Mouse (Mus musculus) C2C12 (cell line): ENCODE data around the gene Eif4a1.

Experiments
- CTCF ChIP-seq: IDR thresholded peaks from one replicate; pipeline ENCODE4 v1.5.1; 2011; ENCODE audit not compliant: control insufficient read depth, insufficient read depth, insufficient read length
- USF1 ChIP-seq: IDR thresholded peaks from one replicate; pipeline ENCODE4 v1.6.1; 2011; ENCODE audit warnings: low read depth, mild to moderate bottlenecking, control low read depth, moderate library complexity

DNA sequence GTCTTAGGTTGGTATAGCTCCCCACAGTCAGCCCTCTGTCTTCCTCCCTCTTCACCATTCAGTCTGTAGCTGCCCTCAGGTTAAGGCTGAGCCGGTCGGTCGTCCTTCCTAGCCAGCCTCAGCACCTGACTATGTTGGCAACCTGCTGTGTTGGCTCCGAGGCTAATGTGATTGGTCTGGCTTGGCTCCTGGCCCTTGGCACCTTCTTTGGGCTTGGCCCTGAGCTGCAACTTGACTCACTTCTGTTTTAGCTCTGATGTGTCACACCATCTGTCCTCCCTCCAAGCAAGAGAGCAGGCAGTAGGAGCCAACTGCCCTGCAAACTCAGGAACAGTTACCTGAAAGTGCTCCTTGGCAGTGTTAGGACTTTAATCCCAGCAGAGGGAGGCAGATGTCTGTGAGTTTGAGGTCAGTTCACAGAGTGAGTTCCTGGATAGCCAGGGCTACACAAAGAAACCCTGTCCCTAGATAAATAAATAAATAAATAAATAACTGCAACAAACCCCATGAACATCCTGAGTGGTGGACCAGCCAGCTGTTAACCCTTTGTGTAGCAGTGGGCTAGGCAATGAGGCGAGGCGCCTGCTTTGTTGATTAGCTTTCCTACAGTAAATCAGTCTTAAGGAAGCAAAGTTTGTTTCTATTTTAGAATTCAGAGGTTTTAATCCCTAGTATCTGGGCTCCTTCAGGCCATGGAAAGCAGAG is 34.7 kb upstream of the Eif4a1 start:
- TF ChIP-seq USF1, result no peak
- no peak for TF ChIP-seq CTCF
